Mouse (Mus musculus) lung, postnatal 0 days (tissue): ENCODE measurements around the gene Mettl1.

ENCODE experiments used
- CTCF ChIP-seq: IDR thresholded peaks from 2 replicates; pipeline ENCODE4 v1.5.1; 2016; ENCODE audit warnings: antibody characterized with exemption, mild to moderate bottlenecking
- EP300 ChIP-seq: IDR thresholded peaks from 2 replicates; pipeline ENCODE4 v1.6.1; 2016; ENCODE audit warnings: antibody characterized with exemption, mild to moderate bottlenecking, control low read depth

DNA sequence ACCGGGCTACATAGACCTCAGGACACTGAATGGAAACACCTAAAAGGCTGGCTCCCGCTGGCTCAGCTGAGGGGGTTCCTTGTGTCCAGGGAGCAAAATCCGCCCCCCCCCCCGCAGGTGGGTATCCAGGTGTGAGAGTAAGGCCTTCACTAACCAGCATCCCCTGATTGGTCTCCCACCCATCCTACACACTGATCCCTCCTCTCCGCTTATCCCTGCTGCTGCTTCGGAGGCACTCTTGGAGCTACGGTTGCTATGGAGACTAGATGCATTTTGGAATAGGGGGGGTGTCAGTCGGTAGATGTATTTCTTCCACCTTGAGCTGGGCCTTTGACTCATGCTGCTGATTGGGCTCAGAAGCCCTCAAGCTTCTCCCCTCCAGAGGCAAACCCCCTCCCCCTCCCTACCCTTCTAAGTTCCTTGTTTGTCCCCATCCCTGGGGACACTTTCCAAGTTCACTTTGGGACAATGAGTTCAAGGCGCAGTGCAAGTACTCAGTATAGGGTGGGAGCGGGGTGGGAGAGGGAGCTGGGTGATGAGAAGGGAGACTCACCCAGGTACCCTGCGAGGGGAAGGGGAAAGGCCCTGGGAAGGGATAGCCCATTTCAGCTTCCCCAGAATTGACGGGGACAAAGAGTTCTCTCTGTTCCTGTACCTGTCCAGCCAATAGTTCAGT lies 36.9 kb downstream of the Mettl1 start:
- TF ChIP-seq CTCF (no peak), EP300 (no peak)
